ENCODE assay signal across 22 mouse cellular contexts in genomic region chr19:36820469-36820868, GRCm38 (mm10). TPM values are rescaled to one million over a fixed set of nuclear protein-coding genes. Genes with fewer than 3 reads are reported as not detected.
A peak's percentile ranks its signal among the peaks of the same experiment; 100 is the strongest.
DNase-seq lines count a peak whose midpoint lies in the region; ATAC-seq and TF ChIP-seq lines count a peak whose summit lies in the region.
"Had no signal": no experiment of that assay in that cellular context is flagged by ENCODE, and none has a peak within 500 bp of the region (broad histone marks: within the 10 kb centered on the region; RNA-seq: fewer than 3 reads in every experiment).

No protein-coding gene starts in this region.

- no peak overlapping the region for H3K4me3 ChIP-seq in kidney, adult 2 months (ENCODE audit: insufficient read depth, low read depth, low read length)
- no peak overlapping the region for H3K4me3 ChIP-seq in lung, postnatal 0 days (ENCODE audit: low read depth, low read length)
- H3K4me3 ChIP-seq: embryonic facial prominence, embryonic 15.5 days; erythroblast, embryonic 14.5 days; forebrain, embryonic 10.5 days; heart, embryonic 10.5 days; hindbrain, embryonic 13.5 days had no signal

- H3K9ac ChIP-seq in lung, postnatal 0 days (replicated peaks; ENCODE audit: low read depth), result no peak overlapping the region
- H3K9ac ChIP-seq: embryonic facial prominence, embryonic 15.5 days; hindbrain, embryonic 13.5 days had no signal

- no peaks in the 10 kb centered on the region for H3K9me3 ChIP-seq in lung, postnatal 0 days (ENCODE audit: low read length)
- H3K9me3 ChIP-seq: embryonic facial prominence, embryonic 15.5 days; forebrain, embryonic 10.5 days; G1E; heart, embryonic 10.5 days; hindbrain, embryonic 13.5 days had no signal

- no peaks in the 10 kb centered on the region for H3K27me3 ChIP-seq in kidney, adult 2 months (replicated peaks; ENCODE audit: control insufficient read depth, insufficient read depth, low read length)
- no peaks in the 10 kb centered on the region for H3K27me3 ChIP-seq in lung, postnatal 0 days (replicated peaks; ENCODE audit: insufficient read depth, low read length)
- H3K27me3 ChIP-seq: embryonic facial prominence, embryonic 15.5 days; hindbrain, embryonic 13.5 days had no signal

- peak; percentile 37; the same call in 1 of the 2 replicates for TF ChIP-seq EP300 in lung, postnatal 0 days (IDR thresholded peaks at IDR 0.05)

- TF ChIP-seq POLR2A in kidney, adult 2 months (IDR thresholded peaks at IDR 0.05; ENCODE audit: low read depth, low read length), result no peak

- TF ChIP-seq CTCF in kidney, adult 2 months (conservative IDR thresholded peaks at IDR 0.05; ENCODE audit: insufficient read depth, insufficient read length, low read depth, low read length), result no peak
- no peak for TF ChIP-seq CTCF in lung, postnatal 0 days (IDR thresholded peaks at IDR 0.05)

- H3K36me3 ChIP-seq in kidney, adult 2 months (ENCODE audit: control insufficient read depth, insufficient read depth, low read length), result no peaks in the 10 kb centered on the region
- H3K36me3 ChIP-seq in lung, postnatal 0 days (ENCODE audit: insufficient read depth, low read length), result no peaks in the 10 kb centered on the region
- H3K36me3 ChIP-seq: embryonic facial prominence, embryonic 15.5 days; forebrain, embryonic 10.5 days; G1E; heart, embryonic 10.5 days; hindbrain, embryonic 13.5 days had no signal

- peak; percentile 22 for DNase-seq in kidney, adult 2 months
- DNase-seq in kidney, adult 11 months, result no peak
- DNase-seq in lung, postnatal 0 days (ENCODE audit: low spot score), result peak; percentile 40
- no peak for DNase-seq in lung, postnatal 10 days
- DNase-seq in 3T3-L1 (ENCODE audit: low read depth, low spot score), result peak; percentile 66
- no peak for DNase-seq in liver
- DNase-seq: adrenal gland, postnatal 10 days; cerebellum, adult 11 months; cerebellum, adult 8-10 months; cerebellum, postnatal 14 days; embryo, embryonic 11 days; gastrocnemius, postnatal 36 days; heart, adult 18-20 months; heart, postnatal 10 days had no signal

- peak; percentile 32; the same call in 1 of the 2 replicates for ATAC-seq in lung, postnatal 0 days
- no peak for ATAC-seq in megakaryocyte-erythroid progenitor cell, adult 5-6 weeks (replicated peaks; ENCODE audit: low FRiP score, low TSS enrichment, poor library complexity, severe bottlenecking)
- ATAC-seq: forebrain, embryonic 14.5 days had no signal

- H3K4me1 ChIP-seq in kidney, adult 2 months (ENCODE audit: control insufficient read depth, insufficient read depth, low read length), result peaks cover 5% of the 10 kb centered on the region; the same call in 1 of the 2 replicates
- no peaks in the 10 kb centered on the region; the same call in 1 of the 2 replicates for H3K4me1 ChIP-seq in lung, postnatal 0 days (ENCODE audit: insufficient read depth, low read depth, low read length)

- H3K27ac ChIP-seq in kidney, adult 2 months (ENCODE audit: insufficient read depth, low read depth, low read length), result no peak overlapping the region
- no peak overlapping the region for H3K27ac ChIP-seq in lung, postnatal 0 days (ENCODE audit: low read length)
- H3K27ac ChIP-seq: embryonic facial prominence, embryonic 15.5 days; forebrain, embryonic 10.5 days; heart, embryonic 10.5 days; hindbrain, embryonic 13.5 days had no signal

- no peak overlapping the region for H3K4me2 ChIP-seq in lung, postnatal 0 days (replicated peaks; ENCODE audit: low read depth, low read length)
- H3K4me2 ChIP-seq: embryonic facial prominence, embryonic 15.5 days; hindbrain, embryonic 13.5 days had no signal

- WGBS in kidney, adult 2 months, result 58% methylated on average over 4 of the region's 4 CpGs
- WGBS in lung, postnatal 0 days, result 69% methylated on average over 4 of the region's 4 CpGs

RNA-seq across cellular contexts. Expression of gene Tnks2, which starts 13.6 kb away (rescaled TPM):
- polyA plus RNA-seq in kidney, adult 2 months (2012; rRNA removed), result 19.2 and 24.8 TPM in 2 replicates
- polyA plus RNA-seq in lung, postnatal 0 days (2015; fragmentation: Nextera tagmentation; extraction: Ambion mirVana), result 25.4 and 28.7 TPM in 2 replicates
- 40.3 and 53.2 TPM in 2 replicates for total RNA-seq in megakaryocyte-erythroid progenitor cell, adult 5-6 weeks (2014; fragmentation: Nextera tagmentation)
- total RNA-seq in megakaryocyte-erythroid progenitor cell, adult 5-6 weeks (2017), result 76.3 and 85.4 TPM in 2 replicates

Comparison
In these comparisons a context has a peak if more than half of its experiments do, and no peak if none do; other contexts are left out.
1. DNase-seq: peak in kidney, adult 2 months (single experiment), lung, postnatal 0 days (single experiment) and 3T3-L1 (single experiment); none in kidney, adult 11 months (single experiment), lung, postnatal 10 days (single experiment) and liver (single experiment).